8 mouse cellular contexts compared by ENCODE assay signal in genomic region chr14:62042305-62043116, GRCm38 (mm10).
DNase-seq lines count a peak whose midpoint lies in the region; ATAC-seq and TF ChIP-seq lines count a peak whose summit lies in the region.

No protein-coding gene starts in this region.

- 0 out of 2 replicates have a peak, but pooled peaks cover 2% of the 10 kb centered on the region for H3K27me3 ChIP-seq in G1E (ENCODE audit: insufficient read depth, low read length)

- peaks cover 9% of the 10 kb centered on the region for H3K4me1 ChIP-seq in G1E (ENCODE audit: insufficient read depth, low read depth, low read length)

- DNase-seq in 416B (ENCODE audit: low read depth): peak; percentile 56
- peak; percentile 11 for DNase-seq in G1E (ENCODE audit: low spot score)
- peak; percentile 47 for DNase-seq in cerebellum, adult 8-10 months
- DNase-seq in frontal cortex, postnatal 36 days (ENCODE audit: low spot score in 2 of 2): peak; percentile 65 to 76
- peak; percentile 13 for DNase-seq in large intestine, adult 2 months (ENCODE audit: low read depth, low spot score)
- peak; percentile 83 for DNase-seq in lung, postnatal 10 days
- peak; percentile 81 for DNase-seq in retina, postnatal 1 day
- DNase-seq in yolk sac, embryonic 10.5 days (ENCODE audit: low spot score): peak; percentile 22

- ATAC-seq in G1E (ENCODE audit: extremely low read depth, insufficient number of reproducible peaks, low FRiP score, poor library complexity, severe bottlenecking): no peak

- no peaks in the 10 kb centered on the region for H3K36me3 ChIP-seq in G1E (replicated peaks)

- TF ChIP-seq CTCF in G1E (IDR thresholded peaks at IDR 0.05; ENCODE audit: low read depth, low read length): no peak

- H3K9me3 ChIP-seq in G1E (replicated peaks): no peaks in the 10 kb centered on the region

- H3K4me3 ChIP-seq in G1E (ENCODE audit: low read depth, low read length): no peak overlapping the region

- WGBS in large intestine, adult 2 months: 52% methylated on average over 11 of the region's 11 CpGs

Comparison
In these comparisons a context has a peak if more than half of its experiments do, and no peak if none do; other contexts are left out.
1. DNase-seq: peak in every context shown above with its lines; median percentile 83 in lung, postnatal 10 days; 81 in retina, postnatal 1 day; 70 in frontal cortex, postnatal 36 days; 56 in 416B; 47 in cerebellum, adult 8-10 months; 22 in yolk sac, embryonic 10.5 days; 13 in large intestine, adult 2 months; 11 in G1E.